In the genomic region with DNA sequence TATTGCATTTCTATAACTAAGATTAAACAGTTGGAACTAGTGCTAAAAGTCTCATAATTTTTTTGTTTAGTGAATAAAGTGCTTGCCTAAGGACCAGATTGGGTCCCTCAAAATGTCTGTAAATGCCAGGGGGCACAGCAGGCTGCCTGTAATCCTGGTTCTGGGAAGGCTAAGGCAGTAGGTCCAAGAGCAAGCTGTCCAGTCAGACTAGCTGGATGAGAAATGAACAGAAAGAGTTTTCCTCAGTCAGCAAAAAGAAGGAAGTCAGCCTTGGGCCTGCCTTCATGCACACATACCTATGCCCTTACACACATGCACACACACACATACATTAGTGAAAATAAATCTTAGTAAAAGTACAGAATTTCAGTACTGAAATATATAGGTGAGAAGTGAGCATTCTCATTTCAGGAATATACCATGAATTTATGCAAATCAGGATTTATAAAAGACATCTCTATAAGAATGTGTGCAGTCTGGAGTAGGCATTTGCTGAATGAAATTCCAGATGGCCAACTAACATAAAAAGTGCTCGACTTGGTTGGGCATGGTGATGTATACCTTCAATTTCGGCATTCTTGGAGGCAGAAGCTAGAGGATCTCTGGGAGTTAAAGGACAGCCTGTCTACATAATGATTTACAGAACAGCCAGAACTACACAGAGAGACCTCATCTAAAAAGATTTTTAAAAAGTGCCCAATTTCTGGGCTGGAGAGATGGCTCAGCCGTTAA, we compare ENCODE assay signal across 11 mouse cellular contexts. TPM values are rescaled to one million over a fixed set of nuclear protein-coding genes. Genes with fewer than 3 reads are reported as not detected.
A peak's percentile ranks its signal among the peaks of the same experiment; 100 is the strongest.
DNase-seq lines count a peak whose midpoint lies in the region; ATAC-seq and TF ChIP-seq lines count a peak whose summit lies in the region.
"Had no signal": no experiment of that assay in that cellular context is flagged by ENCODE, and none has a peak within 500 bp of the region (broad histone marks: within the 10 kb centered on the region; RNA-seq: fewer than 3 reads in every experiment).

No protein-coding gene starts in this region.

- in situ Hi-C loops in ES-E14 (cut with MboI; ENCODE audit: low sequenced_read_pairs in 2 of 2, unreplicated experiment in 2 of 2) = no loop called here

- no peak for TF ChIP-seq CTCF in heart, postnatal 0 days (IDR thresholded peaks at IDR 0.05; ENCODE audit: low read depth)
- no peak for TF ChIP-seq CTCF in heart, adult 2 months (IDR thresholded peaks at IDR 0.05)

- intact Hi-C loops in heart, adult 2 months (cut with DNase I) = no loop called here

- H3K9me3 ChIP-seq in heart, postnatal 0 days (replicated peaks; ENCODE audit: control insufficient read depth, low read length) = no peaks in the 10 kb centered on the region
- no peaks in the 10 kb centered on the region for H3K9me3 ChIP-seq in ES-E14 (ENCODE audit: control insufficient read depth, insufficient read depth, low read depth, low read length)
- no peaks in the 10 kb centered on the region for H3K9me3 ChIP-seq in hindbrain, embryonic 14.5 days (ENCODE audit: control insufficient read depth, low read length)
- H3K9me3 ChIP-seq: forebrain, embryonic 12.5 days; liver, embryonic 12.5 days; megakaryocyte, embryonic 14.5 days had no signal

- H3K4me1 ChIP-seq in heart, postnatal 0 days (ENCODE audit: control insufficient read depth, insufficient read depth) = peaks cover 10% of the 10 kb centered on the region
- no peaks in the 10 kb centered on the region; the same call in 1 of the 2 replicates for H3K4me1 ChIP-seq in heart, adult 2 months (ENCODE audit: control insufficient read depth, insufficient read depth, low read length)
- H3K4me1 ChIP-seq in ES-E14 (ENCODE audit: control insufficient read depth in 2 of 2, insufficient read depth in 2 of 2, low read length in 2 of 2, poor library complexity in 1 of 2) = peaks cover 0 to 2% of the 10 kb centered on the region in 2 experiments; a peak in 1 of 4 replicates
- no peaks in the 10 kb centered on the region for H3K4me1 ChIP-seq in hindbrain, embryonic 14.5 days (replicated peaks; ENCODE audit: control insufficient read depth, insufficient read depth, low read length)
- H3K4me1 ChIP-seq: forebrain, embryonic 12.5 days had no signal

- 0 out of 2 replicates have a peak, but pooled peaks cover 1% of the 10 kb centered on the region for H3K79me2 ChIP-seq in heart, adult 2 months (replicated peaks; ENCODE audit: control insufficient read depth, insufficient read depth, low read length)

- no peak overlapping the region for H3K4me2 ChIP-seq in heart, postnatal 0 days (ENCODE audit: low read depth, low read length)
- H3K4me2 ChIP-seq in hindbrain, embryonic 14.5 days (replicated peaks) = no peak overlapping the region
- H3K4me2 ChIP-seq: forebrain, embryonic 12.5 days; liver, embryonic 12.5 days had no signal

- H3K27ac ChIP-seq in heart, postnatal 0 days (ENCODE audit: low read depth) = peak overlapping the region; percentile 51
- H3K27ac ChIP-seq in heart, adult 2 months = no peak overlapping the region
- H3K27ac ChIP-seq in ES-E14 (ENCODE audit: insufficient read depth, low read depth, low read length, poor library complexity, severe bottlenecking) = no peak overlapping the region
- no peak overlapping the region for H3K27ac ChIP-seq in hindbrain, embryonic 14.5 days
- H3K27ac ChIP-seq: forebrain, embryonic 12.5 days; liver, embryonic 12.5 days had no signal

- no peak for TF ChIP-seq EP300 in heart, postnatal 0 days (IDR thresholded peaks at IDR 0.05; ENCODE audit: low read depth)
- TF ChIP-seq EP300 in heart, adult 2 months (IDR thresholded peaks at IDR 0.05; ENCODE audit: insufficient read depth, low read depth, low read length) = no peak

- DNase-seq in heart, postnatal 0 days (ENCODE audit: low spot score) = peak; percentile 30
- no peak for DNase-seq in heart, adult 2 months
- DNase-seq in ES-E14 (ENCODE audit: low read depth, low spot score) = no peak
- DNase-seq in NIH3T3 (ENCODE audit: low read depth) = peak; percentile 63
- DNase-seq in fibroblast of lung, adult 2 months (ENCODE audit: low read depth) = peak; percentile 14
- no peak for DNase-seq in retina, embryonic 14.5 days (ENCODE audit: low spot score)
- no peak for DNase-seq in hindbrain, embryonic 14.5 days (ENCODE audit: low spot score)

- TF ChIP-seq POLR2A in heart, adult 2 months (IDR thresholded peaks at IDR 0.05; ENCODE audit: insufficient read depth, low read depth, low read length) = no peak

- no peak overlapping the region for H3K4me3 ChIP-seq in heart, postnatal 0 days (ENCODE audit: low read depth, low read length)
- no peak overlapping the region for H3K4me3 ChIP-seq in heart, adult 2 months
- no peak overlapping the region for H3K4me3 ChIP-seq in ES-E14 (ENCODE audit: insufficient read depth in 1 of 2, low read depth in 1 of 2, low read length in 2 of 2, poor library complexity in 1 of 2, severe bottlenecking in 1 of 2)
- H3K4me3 ChIP-seq in hindbrain, embryonic 14.5 days (replicated peaks; ENCODE audit: low read length) = no peak overlapping the region
- H3K4me3 ChIP-seq: forebrain, embryonic 12.5 days; liver, embryonic 12.5 days; megakaryocyte, embryonic 14.5 days had no signal

- no peak overlapping the region for H3K9ac ChIP-seq in heart, postnatal 0 days (replicated peaks; ENCODE audit: low read depth, low read length)
- no peak overlapping the region for H3K9ac ChIP-seq in heart, adult 2 months (ENCODE audit: low read depth, low read length)
- no peak overlapping the region for H3K9ac ChIP-seq in ES-E14 (ENCODE audit: insufficient read depth, low read depth, low read length, poor library complexity, severe bottlenecking)
- H3K9ac ChIP-seq in hindbrain, embryonic 14.5 days = no peak overlapping the region
- H3K9ac ChIP-seq: forebrain, embryonic 12.5 days; liver, embryonic 12.5 days had no signal

- no peaks in the 10 kb centered on the region for H3K27me3 ChIP-seq in heart, postnatal 0 days (ENCODE audit: control insufficient read depth, insufficient read depth, low read length)
- no peaks in the 10 kb centered on the region for H3K27me3 ChIP-seq in heart, adult 2 months (ENCODE audit: control insufficient read depth, insufficient read depth, low read length)
- H3K27me3 ChIP-seq in hindbrain, embryonic 14.5 days (ENCODE audit: control insufficient read depth, insufficient read depth, low read length) = no peaks in the 10 kb centered on the region
- H3K27me3 ChIP-seq: forebrain, embryonic 12.5 days; liver, embryonic 12.5 days; megakaryocyte, embryonic 14.5 days had no signal

- 34% methylated on average over 3 of the region's 3 CpGs for WGBS in heart, postnatal 0 days
- WGBS in heart, adult 2 months = 43% methylated on average over 3 of the region's 3 CpGs
- WGBS in hindbrain, embryonic 14.5 days = 77% methylated on average over 3 of the region's 3 CpGs

- ATAC-seq in heart, postnatal 0 days (ENCODE audit: insufficient read depth, low read depth) = peak; percentile 27; the same call in 1 of the 2 replicates
- no peak for ATAC-seq in hindbrain, embryonic 14.5 days (ENCODE audit: low FRiP score)
- ATAC-seq: inflammation-experienced regulatory T-cells, adult 6 months; liver, embryonic 12.5 days had no signal

- 0 out of 2 replicates have a peak, but pooled peaks cover 3% of the 10 kb centered on the region for H3K36me3 ChIP-seq in heart, postnatal 0 days (replicated peaks; ENCODE audit: control insufficient read depth, insufficient read depth, low read length)
- no peaks in the 10 kb centered on the region for H3K36me3 ChIP-seq in heart, adult 2 months (ENCODE audit: control insufficient read depth, insufficient read depth, low read length)
- H3K36me3 ChIP-seq in ES-E14 (ENCODE audit: control insufficient read depth, insufficient read depth, low read length, poor library complexity, severe bottlenecking) = no peaks in the 10 kb centered on the region
- H3K36me3 ChIP-seq in hindbrain, embryonic 14.5 days (replicated peaks; ENCODE audit: control insufficient read depth, insufficient read depth) = 0 out of 2 replicates have a peak, but pooled peaks cover 5% of the 10 kb centered on the region

TF ChIP-seq in ES-E14, 5 proteins besides CTCF, POLR2A, EP300 and RAD21:
- TF ChIP-seq ZNF384 (IDR thresholded peaks at IDR 0.05; ENCODE audit: low read depth, low read length) = no peak
- no peak for TF ChIP-seq HCFC1 (IDR thresholded peaks at IDR 0.05; ENCODE audit: borderline replicate concordance, insufficient read depth, low read length)
- TF ChIP-seq MAFK (IDR thresholded peaks at IDR 0.05; ENCODE audit: insufficient read depth, low read depth, low read length) = 0 out of 2 replicates have a peak, but pooled peaks have one; percentile 13

RNA-seq across cellular contexts. Expression of gene Klhdc10, which starts 31.0 kb away (rescaled TPM):
- total RNA-seq in heart, postnatal 0 days (2014; rRNA removed; ENCODE audit: low replicate concordance) = 58.7 and 86.7 TPM in 2 replicates
- 10.5 and 11.8 TPM in 2 replicates for polyA plus RNA-seq in heart, postnatal 0 days (2015; fragmentation: Nextera tagmentation; extraction: Ambion mirVana)
- total RNA-seq in heart, adult 2 months (2021) = 10 to 100 TPM; 47.4 to 52.0 TPM
- 19.4 and 41.4 TPM in 2 replicates for polyA plus RNA-seq in heart, adult 2 months (2012; rRNA removed)
- 44.2 and 48.9 TPM in 2 replicates for total RNA-seq in ES-E14 (2012; rRNA removed)
- 51.1 and 63.1 TPM in 2 replicates for polyA plus RNA-seq in hindbrain, embryonic 14.5 days (2014; fragmentation: Nextera tagmentation; extraction: Ambion mirVana)

RNA-seq across cellular contexts. Expression of gene Zc3hc1, which starts 41.8 kb away (rescaled TPM):
- total RNA-seq in heart, postnatal 0 days (2014; rRNA removed; ENCODE audit: low replicate concordance) = 35.0 and 40.4 TPM in 2 replicates
- polyA plus RNA-seq in heart, postnatal 0 days (2015; fragmentation: Nextera tagmentation; extraction: Ambion mirVana) = 24.3 and 27.8 TPM in 2 replicates
- total RNA-seq in heart, adult 2 months (2021) = 10 to 100 TPM; 16.0 to 16.2 TPM
- 13.4 and 15.1 TPM in 2 replicates for polyA plus RNA-seq in heart, adult 2 months (2012; rRNA removed)
- 50.5 and 64.4 TPM in 2 replicates for total RNA-seq in ES-E14 (2012; rRNA removed)
- 62.5 and 65.3 TPM in 2 replicates for polyA plus RNA-seq in hindbrain, embryonic 14.5 days (2014; fragmentation: Nextera tagmentation; extraction: Ambion mirVana)

Comparison
In these comparisons a context has a peak if more than half of its experiments do, and no peak if none do; other contexts are left out.
1. DNase-seq: peak in heart, postnatal 0 days (single experiment), NIH3T3 (single experiment) and fibroblast of lung, adult 2 months (single experiment); none in heart, adult 2 months (0 of 2), ES-E14 (single experiment), retina, embryonic 14.5 days (single experiment) and hindbrain, embryonic 14.5 days (single experiment).